Mouse (Mus musculus) CH12.LX (cell line): ENCODE data around the gene Lgi2.

Experiments used
- CTCF ChIP-seq, 2 experiments: IDR thresholded peaks in 1 of 2; conservative IDR thresholded peaks in 1 of 2; 2 replicates each; pipeline ENCODE4 v1.5.1; 2011 to 2012; ENCODE audit warnings: low read depth in 2 of 2, low read length in 2 of 2, improper control_type of control experiment in 1 of 2, inconsistent platforms in 1 of 2, mild to moderate bottlenecking in 1 of 2, moderate library complexity in 1 of 2
- ELF1 ChIP-seq: IDR thresholded peaks from 2 replicates; pipeline ENCODE4 v1.6.1; 2014; ENCODE audit warnings: low read depth, mild to moderate bottlenecking, inconsistent platforms, low read length, improper control_type of control experiment
- EP300 ChIP-seq: IDR thresholded peaks from 2 replicates; pipeline ENCODE4 v1.6.1; 2011; ENCODE audit warnings: low read length, improper control_type of control experiment
- POLR2A ChIP-seq: IDR thresholded peaks from 2 replicates; pipeline ENCODE4 v1.6.1; 2011; ENCODE audit warnings: low read depth, mild to moderate bottlenecking, improper control_type of control experiment, low read length
- TCF12 ChIP-seq: IDR thresholded peaks from 2 replicates; pipeline ENCODE4 v1.6.1; 2014; ENCODE audit warnings: low read depth, mild to moderate bottlenecking, inconsistent platforms, low read length, improper control_type of control experiment

DNA sequence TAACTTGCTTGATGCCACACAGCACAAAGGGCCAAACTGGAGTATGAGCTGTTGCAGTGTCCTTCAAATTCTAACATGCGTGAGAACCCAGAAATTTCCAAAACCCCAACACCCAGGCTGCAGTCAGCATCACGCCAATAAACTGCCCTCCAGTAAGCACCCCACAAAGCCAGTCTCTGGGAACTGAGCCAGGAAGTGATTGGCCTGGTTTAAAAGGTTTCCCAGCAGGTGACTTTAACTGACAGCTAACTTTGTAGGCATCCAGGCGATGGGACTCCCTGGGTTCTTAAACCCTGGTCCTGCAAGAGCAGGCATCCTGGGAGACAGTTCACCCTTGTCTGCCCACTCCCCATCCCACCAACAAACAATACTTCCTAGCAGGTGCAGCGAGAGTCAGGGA, 44.0 kb upstream of the Lgi2 start:
- TF ChIP-seq ELF1 (no peak), CTCF (conservative IDR thresholded peaks at IDR 0.05 in 1 of 2, IDR thresholded peaks at IDR 0.05 in 1 of 2; ENCODE audit: low read depth in 2 of 2, low read length in 2 of 2) (no peak), POLR2A (no peak), TCF12 (no peak), EP300 (no peak)
